Mouse (Mus musculus) hindbrain, embryonic 11.5 days (tissue): ENCODE data around the gene Cnfn. TPM values are rescaled to one million over a fixed set of nuclear protein-coding genes. Genes with fewer than 3 reads are reported as not detected.

Experiments used
- ATAC-seq: fragments of 200-750 bp; cut with Nextera tagmentation; 2 replicates; pipeline ENCODE4 v1.8.0; 2017; ENCODE audit warnings: mild to moderate bottlenecking, moderate TSS enrichment, moderate library complexity; ENCODE audit not compliant: low FRiP score
- DNase-seq: peaks from one replicate; pipeline ENCODE4 v3.0.0-alpha.2; 2015; ENCODE audit warnings: low spot score
- H3K27ac ChIP-seq: fragments of 300-500 bp; sonication (generic); 2 replicates; pipeline ENCODE4 v1.5.1; 2014; ENCODE audit warnings: mild to moderate bottlenecking, low read depth, low read length
- H3K27me3 ChIP-seq: fragments of 300-500 bp; sonication (generic); 2 replicates; pipeline ENCODE4 v1.6.1; 2014; ENCODE audit warnings: mild to moderate bottlenecking, low read length, moderate library complexity, mixed read lengths; ENCODE audit not compliant: control insufficient read depth, insufficient read depth
- H3K36me3 ChIP-seq: fragments of 300-500 bp; sonication (generic); 2 replicates; pipeline ENCODE4 v1.6.1; 2014; ENCODE audit warnings: mild to moderate bottlenecking, low read length, moderate library complexity, mixed read lengths; ENCODE audit not compliant: control insufficient read depth, insufficient read depth
- H3K4me1 ChIP-seq: fragments of 300-500 bp; sonication (generic); replicated peaks from 2 replicates; pipeline ENCODE4 v1.6.1; 2014; ENCODE audit warnings: low read length, mixed read lengths; ENCODE audit not compliant: control insufficient read depth, insufficient read depth
- H3K4me2 ChIP-seq: fragments of 300-500 bp; sonication (generic); replicated peaks from 2 replicates; pipeline ENCODE4 v1.6.1; 2014; ENCODE audit warnings: mild to moderate bottlenecking, low read depth, low read length
- H3K4me3 ChIP-seq: fragments of 300-500 bp; sonication (generic); 2 replicates; pipeline ENCODE4 v1.5.1; 2014; ENCODE audit warnings: low read depth, low read length
- H3K9ac ChIP-seq: fragments of 300-500 bp; sonication (generic); 2 replicates; pipeline ENCODE4 v1.6.1; 2014; ENCODE audit warnings: low read depth, low read length
- H3K9me3 ChIP-seq: fragments of 300-500 bp; sonication (generic); 2 replicates; pipeline ENCODE4 v1.6.1; 2016; ENCODE audit warnings: low read length; ENCODE audit not compliant: control insufficient read depth
- WGBS: fragments of 180-500 bp; shearing (Covaris S2); extraction: QIAGEN DNeasy Blood & Tissue Kit; methylation state at CpG from one replicate; pipeline ENCODE4 v1.1.7; 2014; 5-methylcytosine and 5-hydroxymethylcytosine counted together
- polyA plus RNA-seq: library from polyadenylated mRNA; unstranded; fragments of >200 nt; fragmentation: Nextera tagmentation; extraction: Ambion mirVana; gene quantifications from 2 replicates; pipeline ENCODE4 v1.2.1, GENCODE M21; 2014

Cnfn gene
- polyA plus RNA-seq, 1 experiment from 2014 or later = not detected

GRCm38 (mm10) chr7:25365937-25366625, 3.4 kb downstream of the Cnfn start:
- H3K36me3 ChIP-seq = 0 out of 2 replicates have a peak, but pooled peaks cover 4% of the 10 kb centered on the region
- peak overlapping the region; percentile 72 for H3K27ac ChIP-seq
- WGBS = 20% methylated on average over 13 of the region's 13 CpGs
- H3K4me2 ChIP-seq = no peak overlapping the region
- peak overlapping the region; percentile 49 for H3K9ac ChIP-seq
- H3K4me3 ChIP-seq = no peak overlapping the region
- no peaks in the 10 kb centered on the region for H3K9me3 ChIP-seq
- ATAC-seq (peak; percentile 68), DNase-seq (peak; percentile 69)
- peaks cover 17% of the 10 kb centered on the region; the same call in 1 of the 2 replicates for H3K4me1 ChIP-seq
- peaks cover 23% of the 10 kb centered on the region for H3K27me3 ChIP-seq

- H3K4me3 ChIP-seq = no peak overlapping the region
- DNase-seq (no peak), ATAC-seq (no peak)
- 97% methylated on average over 17 of the region's 17 CpGs for WGBS
- no peaks in the 10 kb centered on the region for H3K9me3 ChIP-seq
- H3K4me2 ChIP-seq = no peak overlapping the region
- H3K27ac ChIP-seq = no peak overlapping the region
- H3K4me1 ChIP-seq = peaks cover 17% of the 10 kb centered on the region; the same call in 1 of the 2 replicates
- H3K27me3 ChIP-seq = peaks cover 17% of the 10 kb centered on the region
- peaks cover 9% of the 10 kb centered on the region; the same call in 1 of the 2 replicates for H3K36me3 ChIP-seq
- H3K9ac ChIP-seq = no peak overlapping the region
Observed at GRCm38 (mm10) chr7:25363632-25364031, 5.9 kb downstream of the Cnfn start.

GRCm38 (mm10) chr7:25363151-25363550, 6.4 kb downstream of the Cnfn start:
- Histone ChIP-seq H3K9ac (no peak overlapping the region), H3K27ac (no peak overlapping the region), H3K27me3 (peaks cover 13% of the 10 kb centered on the region), H3K4me3 (no peak overlapping the region), H3K4me2 (no peak overlapping the region), H3K36me3 (peaks cover 9% of the 10 kb centered on the region; the same call in 1 of the 2 replicates), H3K4me1 (peaks cover 17% of the 10 kb centered on the region; the same call in 1 of the 2 replicates), H3K9me3 (no peaks in the 10 kb centered on the region)
- 89% methylated on average over 19 of the region's 19 CpGs for WGBS
- DNase-seq (no peak), ATAC-seq (no peak)

- Histone ChIP-seq H3K9me3 (no peaks in the 10 kb centered on the region), H3K36me3 (peaks cover 9% of the 10 kb centered on the region; the same call in 1 of the 2 replicates), H3K27me3 (no peaks in the 10 kb centered on the region), H3K4me2 (0 out of 2 replicates have a peak overlapping the region, but pooled peaks have one; percentile 18), H3K9ac (peak overlapping the region; percentile 33; the same call in 1 of the 2 replicates), H3K27ac (peak overlapping the region; percentile 32), H3K4me3 (no peak overlapping the region), H3K4me1 (no peaks in the 10 kb centered on the region)
- DNase-seq = peak; percentile 65
- WGBS = 49% methylated on average over 19 of the region's 19 CpGs
- ATAC-seq = peak; percentile 87
Observed at GRCm38 (mm10) chr7:25358721-25359206, 10.8 kb downstream of the Cnfn start.

GRCm38 (mm10) chr7:25348861-25349260, 20.7 kb downstream of the Cnfn start:
- no peaks in the 10 kb centered on the region for H3K27me3 ChIP-seq
- no peak for ATAC-seq
- H3K4me3 ChIP-seq = no peak overlapping the region
- H3K36me3 ChIP-seq = peaks cover 13% of the 10 kb centered on the region
- 87% methylated on average over 8 of the region's 8 CpGs for WGBS
- no peaks in the 10 kb centered on the region for H3K4me1 ChIP-seq
- H3K9ac ChIP-seq = no peak overlapping the region
- no peak for DNase-seq
- 0 out of 2 replicates have a peak, but pooled peaks cover 3% of the 10 kb centered on the region for H3K9me3 ChIP-seq
- H3K27ac ChIP-seq = no peak overlapping the region
- no peak overlapping the region for H3K4me2 ChIP-seq

DNA sequence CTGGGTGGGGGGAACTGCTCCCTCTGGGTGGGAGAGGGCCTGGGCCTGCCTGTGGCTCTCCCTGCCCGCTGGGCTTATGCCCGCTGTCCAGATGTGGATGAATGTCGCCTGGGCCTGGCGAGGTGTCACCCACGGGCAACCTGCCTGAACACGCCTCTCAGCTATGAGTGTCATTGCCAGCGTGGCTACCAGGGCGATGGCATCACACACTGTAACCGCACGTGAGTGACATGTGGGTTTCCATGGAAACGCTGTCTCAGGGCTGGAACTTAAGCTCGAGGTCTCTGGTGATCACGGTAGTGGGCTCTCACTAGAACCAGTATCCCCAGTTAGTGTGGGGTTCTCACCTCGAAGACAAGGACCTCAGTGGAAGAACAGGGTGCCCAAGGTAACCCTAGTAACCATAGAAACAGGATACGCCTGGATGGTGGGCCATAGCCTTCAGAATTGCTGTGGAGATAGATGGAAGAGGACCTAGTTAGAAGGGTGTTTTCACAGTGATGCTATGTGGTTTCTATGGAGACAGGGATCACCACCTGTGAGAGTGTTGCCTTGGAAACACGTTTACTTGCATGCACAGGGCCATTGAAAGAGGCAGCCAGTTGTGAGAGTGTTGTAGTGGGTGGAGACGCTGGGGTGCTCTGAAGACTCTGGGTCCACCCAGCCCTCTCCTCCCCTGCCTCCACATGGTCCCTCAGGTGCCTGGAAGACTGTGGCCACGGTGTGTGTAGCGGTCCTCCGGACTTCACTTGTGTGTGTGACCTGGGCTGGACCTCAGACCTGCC, 28.3 kb downstream of the Cnfn start:
- no peak for DNase-seq
- ATAC-seq = no peak
- Histone ChIP-seq H3K4me3 (no peak overlapping the region), H3K9me3 (no peaks in the 10 kb centered on the region), H3K4me2 (no peak overlapping the region), H3K9ac (no peak overlapping the region), H3K36me3 (0 out of 2 replicates have a peak, but pooled peaks cover 5% of the 10 kb centered on the region), H3K27me3 (no peaks in the 10 kb centered on the region), H3K4me1 (no peaks in the 10 kb centered on the region), H3K27ac (no peak overlapping the region)
- 81% methylated on average over 20 of the region's 20 CpGs for WGBS

- Histone ChIP-seq H3K4me1 (no peaks in the 10 kb centered on the region), H3K27me3 (no peaks in the 10 kb centered on the region), H3K27ac (no peak overlapping the region), H3K9me3 (no peaks in the 10 kb centered on the region), H3K4me2 (no peak overlapping the region), H3K36me3 (peaks cover 11% of the 10 kb centered on the region; the same call in 1 of the 2 replicates), H3K4me3 (no peak overlapping the region), H3K9ac (no peak overlapping the region)
- DNase-seq (no peak), ATAC-seq (no peak)
- WGBS = 90% methylated on average over 9 of the region's 9 CpGs
Observed at GRCm38 (mm10) chr7:25339329-25339728, 30.2 kb downstream of the Cnfn start.

- DNase-seq = no peak
- H3K27ac ChIP-seq = no peak overlapping the region
- no peak overlapping the region for H3K9ac ChIP-seq
- H3K27me3 ChIP-seq = no peaks in the 10 kb centered on the region
- peaks cover 10% of the 10 kb centered on the region; the same call in 1 of the 2 replicates for H3K36me3 ChIP-seq
- no peaks in the 10 kb centered on the region for H3K4me1 ChIP-seq
- no peak overlapping the region for H3K4me3 ChIP-seq
- WGBS = 88% methylated on average over 12 of the region's 12 CpGs
- no peak overlapping the region for H3K4me2 ChIP-seq
- ATAC-seq = 0 out of 2 replicates have a peak, but pooled peaks have one; percentile 7
- no peaks in the 10 kb centered on the region for H3K9me3 ChIP-seq
Observed at GRCm38 (mm10) chr7:25334472-25334871, 35.1 kb downstream of the Cnfn start.
